Mouse (Mus musculus) CH12.LX (cell line): ENCODE results near the gene Tmem8b.

ENCODE experiments used
- CTCF ChIP-seq, 2 experiments: IDR thresholded peaks in 1 of 2; conservative IDR thresholded peaks in 1 of 2; 2 replicates each; pipeline ENCODE4 v1.5.1; 2011 to 2012; ENCODE audit warnings: low read depth in 2 of 2, low read length in 2 of 2, improper control_type of control experiment in 1 of 2, inconsistent platforms in 1 of 2, mild to moderate bottlenecking in 1 of 2, moderate library complexity in 1 of 2
- E2F4 ChIP-seq: IDR thresholded peaks from 2 replicates; pipeline ENCODE4 v1.6.1; 2011; ENCODE audit warnings: low read depth, low read length, improper control_type of control experiment; ENCODE audit not compliant: insufficient replicate concordance
- MAFK ChIP-seq: IDR thresholded peaks from 2 replicates; pipeline ENCODE4 v1.6.1; 2011; ENCODE audit warnings: low read length, improper control_type of control experiment; ENCODE audit not compliant: insufficient replicate concordance
- MYC ChIP-seq: IDR thresholded peaks from 2 replicates; pipeline ENCODE4 v1.6.1; 2011; ENCODE audit warnings: low read depth, mild to moderate bottlenecking, improper control_type of control experiment, low read length
- NELFE ChIP-seq: IDR thresholded peaks from 2 replicates; pipeline ENCODE4 v1.6.1; 2011; ENCODE audit warnings: low read depth, low read length, improper control_type of control experiment
- POLR2A ChIP-seq: IDR thresholded peaks from 2 replicates; pipeline ENCODE4 v1.6.1; 2011; ENCODE audit warnings: low read depth, mild to moderate bottlenecking, improper control_type of control experiment, low read length
- TCF12 ChIP-seq: IDR thresholded peaks from 2 replicates; pipeline ENCODE4 v1.6.1; 2014; ENCODE audit warnings: low read depth, mild to moderate bottlenecking, inconsistent platforms, low read length, improper control_type of control experiment

- no peak for TF ChIP-seq NELFE
- no peak for TF ChIP-seq CTCF (conservative IDR thresholded peaks at IDR 0.05 in 1 of 2, IDR thresholded peaks at IDR 0.05 in 1 of 2; ENCODE audit: low read depth in 2 of 2, low read length in 2 of 2)
- no peak for TF ChIP-seq E2F4
- no peak for TF ChIP-seq TCF12
- TF ChIP-seq POLR2A, result no peak
- no peak for TF ChIP-seq MYC
- TF ChIP-seq MAFK, result no peak
These were observed 37.2 kb downstream of the Tmem8b start for GRCm38 (mm10) chr4:43705991-43706390.
